Mouse (Mus musculus) heart, postnatal 0 days (tissue): Measurements from ENCODE around the gene Hdac5.

ENCODE experiments used
- CTCF ChIP-seq: IDR thresholded peaks from 2 replicates; pipeline ENCODE4 v1.5.1; 2016; ENCODE audit warnings: antibody characterized with exemption, control low read depth, low read depth
- EP300 ChIP-seq: IDR thresholded peaks from 2 replicates; pipeline ENCODE4 v1.6.1; 2016; ENCODE audit warnings: antibody characterized with exemption, low read depth

DNA sequence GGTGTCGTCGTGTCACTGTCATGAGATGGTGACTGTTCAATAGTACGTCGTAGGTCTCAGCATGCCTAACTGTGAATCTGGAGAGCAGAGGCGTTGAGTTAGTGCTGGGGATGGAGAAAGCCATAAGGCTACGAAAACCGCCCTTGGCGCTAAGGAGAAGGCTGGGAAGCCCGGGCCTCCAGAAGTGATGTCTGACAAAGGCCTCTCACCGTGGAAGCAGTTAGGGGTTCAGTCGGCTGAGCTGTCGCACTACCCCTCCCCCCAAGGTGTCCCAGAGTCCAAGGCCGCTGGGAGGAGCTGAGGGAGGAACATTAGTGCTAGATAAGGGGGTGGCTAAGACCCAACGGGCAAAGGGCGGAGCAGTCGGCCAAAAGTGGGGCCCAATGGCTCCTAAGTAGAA, 84.0 kb downstream of the Hdac5 start:
- TF ChIP-seq CTCF (no peak), EP300 (no peak)
